Mouse (Mus musculus) lung, postnatal 14 days (tissue): Measurements from ENCODE around the gene Itsn1.
A peak's percentile ranks its signal among the peaks of the same experiment; 100 is the strongest.

Experiments used
- DNase-seq: peaks from one replicate; pipeline ENCODE4 v3.0.0; 2021

The Itsn1 gene

DNA sequence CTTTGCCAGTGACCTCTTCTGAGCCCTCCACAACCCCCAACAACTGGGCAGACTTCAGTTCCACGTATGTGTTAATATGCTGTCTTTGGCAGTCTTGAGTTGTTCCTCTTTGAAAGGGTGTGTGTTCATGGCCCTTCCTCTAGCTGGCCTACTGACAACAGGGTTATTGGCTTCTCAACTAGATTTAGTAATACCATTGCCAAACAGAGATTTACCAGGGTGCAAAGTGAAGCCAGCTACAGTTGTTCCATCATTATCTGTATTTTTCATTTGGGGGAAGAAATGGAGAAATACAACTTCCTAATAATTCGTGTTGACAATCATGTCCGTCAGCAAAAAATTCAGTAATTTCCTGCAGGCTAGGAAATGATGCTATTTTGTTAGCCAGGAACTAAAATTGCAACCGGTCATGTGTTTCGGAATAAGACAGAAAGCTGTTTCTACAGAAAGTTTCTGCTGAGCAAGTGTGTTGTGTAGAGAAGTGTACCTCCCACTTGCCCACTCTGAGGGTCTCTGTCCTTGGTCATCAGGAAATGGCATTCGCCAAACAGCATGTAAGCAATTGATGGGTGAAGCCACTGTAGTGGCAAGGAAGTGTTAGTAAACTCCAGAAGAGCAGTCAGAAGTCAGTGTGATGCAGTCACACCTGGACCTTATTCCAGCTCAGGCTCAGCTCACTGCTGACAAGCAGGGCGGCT lies 120.0 kb downstream of the Itsn1 start:
- no peak for DNase-seq

DNA sequence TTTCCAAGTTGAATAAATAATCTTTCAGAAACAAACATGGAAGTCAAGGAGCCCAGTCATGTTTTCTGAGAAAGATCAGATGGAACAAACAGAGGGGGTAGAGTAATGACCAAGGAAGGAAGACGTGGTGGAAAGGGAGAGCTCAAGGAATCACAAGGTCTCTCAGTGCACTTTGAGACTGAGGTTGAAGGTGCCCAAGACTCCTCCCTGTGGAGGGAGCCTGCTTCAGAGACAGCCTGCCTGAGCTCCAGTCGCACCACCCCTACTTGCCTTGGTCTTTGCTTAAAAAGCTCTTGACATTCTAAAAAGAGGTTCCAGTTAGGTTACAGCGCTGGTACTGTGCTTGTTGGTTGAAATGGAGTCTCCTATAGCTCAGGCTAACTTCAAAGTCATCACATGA lies 121.1 kb downstream of the Itsn1 start:
- no peak for DNase-seq

- no peak for DNase-seq
Measured at GRCm38 (mm10) chr16:91851456-91852231, 122.6 kb downstream of the Itsn1 start.

- DNase-seq, result no peak
Measured at GRCm38 (mm10) chr16:91852753-91853152, 123.7 kb downstream of the Itsn1 start.

DNA sequence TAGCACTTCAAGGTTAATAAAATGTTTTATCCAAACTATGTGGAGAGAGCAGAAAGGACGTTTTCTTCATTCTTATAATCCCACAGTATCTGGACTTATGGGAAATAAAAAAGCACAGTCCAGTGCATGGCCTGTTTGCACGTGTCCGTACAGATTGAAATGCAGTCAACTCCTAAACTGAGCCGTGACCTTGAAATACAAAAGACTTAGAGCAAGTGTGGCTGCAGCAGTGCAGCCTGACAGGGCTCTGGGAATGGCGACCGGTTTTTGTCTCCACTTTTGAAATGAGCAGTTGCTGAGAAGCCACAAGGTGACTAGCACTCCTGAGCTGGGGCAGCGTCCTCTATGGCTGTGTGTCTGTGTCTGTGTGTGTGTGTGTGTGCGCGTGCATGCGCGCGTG lies 124.1 kb downstream of the Itsn1 start:
- no peak for DNase-seq

- no peak for DNase-seq
Measured at GRCm38 (mm10) chr16:91858695-91859094, 129.6 kb downstream of the Itsn1 start.

GRCm38 (mm10) chr16:91859203-91859602 lies 130.1 kb downstream of the Itsn1 start:
- DNase-seq, result no peak

- no peak for DNase-seq
Measured at GRCm38 (mm10) chr16:91859958-91860357, 130.9 kb downstream of the Itsn1 start.

- DNase-seq, result no peak
Measured at GRCm38 (mm10) chr16:91860471-91861125, 131.5 kb downstream of the Itsn1 start.

GRCm38 (mm10) chr16:91861784-91862371 lies 132.8 kb downstream of the Itsn1 start:
- DNase-seq, result peak; percentile 52

DNA sequence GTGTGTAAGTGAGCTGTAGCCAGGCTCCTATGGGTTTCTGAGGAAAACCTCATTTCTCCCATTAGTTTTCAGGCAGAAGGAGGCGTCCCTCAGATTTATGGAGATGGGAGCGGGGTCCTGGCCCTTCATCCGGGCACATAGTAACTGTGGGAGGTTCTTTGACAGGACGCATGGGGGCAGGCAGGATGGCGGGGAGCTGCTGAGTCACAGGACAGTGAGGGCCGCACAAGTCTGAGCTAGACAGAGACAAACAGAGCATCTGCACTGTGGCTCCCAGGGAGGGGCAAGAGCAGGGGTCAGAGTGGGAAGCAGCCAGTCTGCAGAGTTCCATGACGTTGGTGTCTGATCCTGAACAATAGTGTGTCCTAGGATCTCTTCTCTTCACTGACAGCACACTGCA lies 133.8 kb downstream of the Itsn1 start:
- no peak for DNase-seq

DNA sequence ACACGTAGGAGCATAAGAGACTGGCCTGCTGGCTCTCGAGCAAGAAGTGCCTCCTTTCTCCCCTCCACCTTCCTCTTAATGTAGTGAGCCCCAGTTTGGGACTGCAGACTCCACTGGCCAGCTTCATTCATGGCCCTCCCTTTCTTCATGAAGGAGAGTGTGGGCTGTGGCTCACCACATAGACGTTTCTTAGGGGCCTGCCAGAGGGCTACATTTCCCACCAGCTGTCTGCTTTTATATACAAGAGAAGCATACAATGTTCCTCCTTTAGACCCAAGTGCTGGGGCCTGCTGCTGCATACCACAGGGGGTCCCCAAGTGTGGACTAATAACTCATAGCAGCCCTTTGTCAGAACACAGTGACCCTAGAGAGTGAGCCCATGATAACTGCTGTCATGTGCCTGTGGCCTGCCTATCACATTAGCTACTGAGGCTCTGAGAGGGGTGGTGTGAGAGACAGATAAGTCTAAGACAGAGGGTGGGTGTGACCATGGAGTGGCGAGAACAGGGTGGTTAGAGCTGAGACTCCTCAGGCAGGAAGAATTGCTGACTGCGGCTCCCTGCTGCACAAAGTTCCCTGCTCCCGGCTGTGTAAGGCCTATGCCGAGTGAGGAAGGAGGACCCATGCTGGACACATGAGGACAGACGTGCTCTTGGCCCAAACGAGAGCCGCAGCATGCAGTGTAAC lies 135.7 kb downstream of the Itsn1 start:
- no peak for DNase-seq

GRCm38 (mm10) chr16:91865570-91866257 lies 136.6 kb downstream of the Itsn1 start:
- no peak for DNase-seq

GRCm38 (mm10) chr16:91866258-91866634 lies 137.2 kb downstream of the Itsn1 start:
- no peak for DNase-seq

DNA sequence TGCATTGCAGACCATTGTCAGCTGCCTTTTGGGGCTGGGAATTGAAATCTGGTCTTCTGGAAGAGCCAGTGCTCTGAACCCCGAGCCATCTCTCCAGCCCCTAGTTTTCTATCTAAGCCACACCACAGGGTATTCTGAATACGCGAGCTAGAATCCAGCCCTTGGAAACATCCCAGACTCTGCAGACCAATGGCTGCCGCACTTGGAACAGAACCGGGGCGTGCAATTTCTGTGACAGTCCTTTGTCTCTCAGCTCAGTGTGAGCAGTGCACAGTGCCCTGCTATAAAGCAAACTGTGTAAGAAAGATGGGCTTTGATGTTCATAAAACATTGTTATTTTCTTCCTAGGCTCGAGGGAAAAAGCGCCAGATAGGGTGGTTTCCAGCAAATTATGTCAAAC lies 138.6 kb downstream of the Itsn1 start:
- DNase-seq, result no peak

- DNase-seq, result peak; percentile 64
Measured at GRCm38 (mm10) chr16:91868943-91869911, 140.1 kb downstream of the Itsn1 start.

DNA sequence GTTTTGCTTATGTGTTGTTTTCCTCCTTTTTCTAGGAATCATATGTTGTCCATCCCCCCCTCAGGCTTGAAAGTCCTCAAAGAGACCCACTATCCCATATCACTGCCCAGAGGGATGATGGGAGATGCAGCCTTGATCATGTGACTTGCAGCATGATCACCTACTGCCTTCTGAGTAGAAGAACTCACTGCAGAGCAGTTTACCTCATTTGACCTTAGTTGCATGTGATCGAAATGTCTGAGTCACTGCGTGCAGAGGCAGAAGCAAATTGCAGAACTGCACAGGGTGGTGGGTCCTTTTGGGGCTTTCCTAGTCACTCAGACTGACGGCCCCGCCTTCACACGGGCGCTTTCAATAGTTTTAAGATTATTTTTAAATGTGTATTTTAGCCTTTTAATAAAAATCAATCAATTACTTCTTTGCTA lies 141.1 kb downstream of the Itsn1 start:
- no peak for DNase-seq

DNA sequence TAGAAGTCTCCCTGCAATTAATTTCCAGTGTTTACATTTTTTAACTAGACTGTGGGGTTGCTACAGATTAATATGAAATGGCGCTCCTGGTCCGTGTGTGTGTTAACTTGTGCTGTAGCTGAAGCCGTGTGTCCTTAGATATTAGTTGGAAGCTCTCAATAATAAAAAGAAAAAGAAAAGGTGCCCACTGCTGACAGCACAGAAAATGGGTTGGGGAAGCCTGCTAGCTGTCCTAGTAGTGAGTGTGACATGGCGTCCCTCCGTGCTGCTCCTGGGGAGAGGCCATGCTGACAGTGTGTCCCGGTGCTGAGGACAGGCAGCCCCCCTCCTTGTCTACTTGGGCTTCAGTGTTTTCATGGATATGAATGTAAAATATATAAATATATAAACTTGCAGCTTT lies 142.1 kb downstream of the Itsn1 start:
- DNase-seq, result no peak

GRCm38 (mm10) chr16:91873695-91874094 lies 144.6 kb downstream of the Itsn1 start:
- DNase-seq, result no peak

DNA sequence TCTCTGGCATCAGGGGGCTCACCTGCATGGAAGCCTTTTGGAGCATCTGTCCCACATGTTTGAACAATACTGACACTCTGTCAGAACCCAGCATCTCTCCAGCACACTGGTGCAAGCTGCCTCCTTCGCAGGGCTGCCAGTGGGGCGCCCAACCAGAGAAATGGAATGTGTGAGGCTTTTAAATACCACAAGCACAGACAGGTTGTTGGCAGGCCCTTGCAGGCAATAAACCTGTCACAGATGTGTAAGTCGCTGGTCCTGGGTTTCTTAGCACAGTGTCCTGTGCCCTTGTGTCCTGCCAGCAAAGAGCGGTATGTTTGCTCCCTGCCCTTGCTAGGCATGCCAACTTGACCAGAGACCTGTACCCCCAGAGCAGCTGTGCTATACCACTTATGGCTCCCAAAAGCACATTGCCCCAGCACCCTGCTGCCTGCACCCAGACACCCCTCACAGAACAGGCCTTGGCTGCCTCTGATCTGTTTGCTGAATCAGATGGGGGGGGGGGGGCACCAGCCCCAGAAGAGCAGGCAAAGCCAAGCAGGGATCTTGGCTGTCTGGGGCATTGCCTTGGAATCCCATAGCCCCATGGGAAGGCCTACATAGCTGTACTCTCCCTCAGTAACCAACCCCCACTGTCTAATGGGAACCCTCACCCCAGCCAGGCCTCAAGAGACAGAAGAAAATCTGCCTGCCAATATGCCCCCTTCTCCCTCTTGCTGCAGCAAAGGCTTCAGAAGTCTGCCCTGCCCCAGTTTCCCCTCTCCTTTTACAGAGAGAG lies 146.7 kb downstream of the Itsn1 start:
- DNase-seq, result no peak
